Mouse (Mus musculus) ovary, postnatal 10 days (tissue): Measurements from ENCODE around the gene Fzr1.
A peak's percentile ranks its signal among the peaks of the same experiment; 100 is the strongest.

Experiments
- DNase-seq: peaks from one replicate; pipeline ENCODE4 v3.0.0; 2022; ENCODE audit warnings: low spot score

The Fzr1 gene

GRCm38 (mm10) chr10:81328386-81328785 is 49.9 kb downstream of the Fzr1 start, which contains the start of gene Tbxa2r:
Gene Tbxa2r, plus strand, starts transcription at chr10:81328731.
- no peak for DNase-seq

- no peak for DNase-seq
Observed at GRCm38 (mm10) chr10:81327959-81328358, 50.4 kb downstream of the Fzr1 start.

- DNase-seq = no peak
Observed at GRCm38 (mm10) chr10:81326858-81327257, 51.5 kb downstream of the Fzr1 start.

GRCm38 (mm10) chr10:81325781-81326180 is 52.5 kb downstream of the Fzr1 start:
- no peak for DNase-seq

- DNase-seq = no peak
Observed at GRCm38 (mm10) chr10:81325176-81325575, 53.1 kb downstream of the Fzr1 start.

GRCm38 (mm10) chr10:81323791-81324530 is 54.4 kb downstream of the Fzr1 start:
- DNase-seq = no peak

GRCm38 (mm10) chr10:81323141-81323775 is 55.1 kb downstream of the Fzr1 start:
- DNase-seq = no peak

GRCm38 (mm10) chr10:81322444-81322843 is 55.9 kb downstream of the Fzr1 start:
- DNase-seq = no peak

- no peak for DNase-seq
Observed at GRCm38 (mm10) chr10:81321436-81321835, 56.9 kb downstream of the Fzr1 start.

- DNase-seq = peak; percentile 90
Observed at GRCm38 (mm10) chr10:81320550-81321347, 57.6 kb downstream of the Fzr1 start, which contains the start of gene Cactin. Gene Cactin, plus strand, starts transcription at chr10:81321103.

GRCm38 (mm10) chr10:81319741-81320549 is 58.4 kb downstream of the Fzr1 start:
- no peak for DNase-seq

- DNase-seq = no peak
Observed at GRCm38 (mm10) chr10:81319330-81319699, 59.0 kb downstream of the Fzr1 start.

GRCm38 (mm10) chr10:81318589-81319329 is 59.6 kb downstream of the Fzr1 start:
- DNase-seq = no peak

GRCm38 (mm10) chr10:81317273-81317672 is 61.0 kb downstream of the Fzr1 start:
- no peak for DNase-seq

GRCm38 (mm10) chr10:81316338-81317060 is 61.8 kb downstream of the Fzr1 start:
- no peak for DNase-seq
